Mouse (Mus musculus): ENCODE measurements around the gene Med7. TPM values are rescaled to one million over a fixed set of nuclear protein-coding genes. Genes with fewer than 3 reads are reported as not detected.

The Med7 gene
- polyA plus RNA-seq, 1 experiment from 2014 or later = 61.8 TPM

DNA sequence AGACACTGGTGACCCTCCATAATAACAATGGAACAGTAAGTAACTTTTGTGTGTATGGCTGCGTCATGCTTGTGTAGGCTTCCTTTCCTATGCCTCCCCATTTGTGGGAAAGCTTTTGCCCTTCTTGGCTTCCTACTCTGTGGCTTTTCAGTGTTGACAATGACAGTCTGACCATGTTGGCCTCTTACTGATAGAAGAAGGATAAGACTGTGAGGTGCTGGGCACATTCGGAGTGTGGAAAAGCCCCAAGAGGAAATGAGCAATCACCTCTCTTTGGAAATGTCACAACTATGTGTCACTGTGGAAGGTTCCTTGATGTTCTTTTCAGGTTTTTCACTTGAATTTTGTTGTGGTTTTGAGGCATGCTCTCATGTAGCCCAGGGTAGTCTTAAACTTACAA, 30.2 kb downstream of the Med7 start:
- H3K36me3 ChIP-seq (replicated peaks) = no peaks in the 10 kb centered on the region
- no peaks in the 10 kb centered on the region for H3K27me3 ChIP-seq (replicated peaks)
- no peak overlapping the region for H3K27ac ChIP-seq
- no peak overlapping the region for H3K9ac ChIP-seq
- no peaks in the 10 kb centered on the region for H3K4me1 ChIP-seq
- H3K4me3 ChIP-seq = no peak overlapping the region
- no peaks in the 10 kb centered on the region for H3K9me3 ChIP-seq
- ATAC-seq (replicated peaks) = no peak
- no peak overlapping the region for H3K4me2 ChIP-seq
- WGBS = 96% methylated on average over 2 of the region's 2 CpGs

DNA sequence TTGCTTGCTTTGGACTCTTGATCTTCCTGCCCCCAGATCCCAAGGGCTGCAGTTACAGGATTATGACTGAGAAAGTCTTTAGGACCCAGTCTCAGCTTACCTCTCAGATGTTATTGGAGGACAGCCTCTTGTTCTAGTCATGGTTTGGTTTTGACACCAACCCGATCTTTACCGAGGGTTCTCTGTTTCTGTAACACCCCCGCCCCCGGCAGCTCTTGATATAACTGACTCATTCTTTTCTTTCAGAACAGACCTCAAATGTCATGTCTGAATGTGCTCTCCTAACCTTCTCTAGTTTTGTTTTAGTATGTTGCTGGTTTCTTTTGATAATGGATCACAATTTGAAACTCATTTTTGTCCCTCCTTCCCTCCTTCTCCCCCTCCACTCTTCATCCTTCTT, 37.5 kb downstream of the Med7 start:
- Histone ChIP-seq H3K9me3 (no peaks in the 10 kb centered on the region), H3K9ac (no peak overlapping the region), H3K4me2 (no peak overlapping the region), H3K4me3 (no peak overlapping the region), H3K27me3 (replicated peaks) (no peaks in the 10 kb centered on the region), H3K4me1 (no peaks in the 10 kb centered on the region), H3K27ac (no peak overlapping the region), H3K36me3 (replicated peaks) (no peaks in the 10 kb centered on the region)
- 97% methylated on average over 4 of the region's 4 CpGs for WGBS
- no peak for ATAC-seq (replicated peaks)

DNA sequence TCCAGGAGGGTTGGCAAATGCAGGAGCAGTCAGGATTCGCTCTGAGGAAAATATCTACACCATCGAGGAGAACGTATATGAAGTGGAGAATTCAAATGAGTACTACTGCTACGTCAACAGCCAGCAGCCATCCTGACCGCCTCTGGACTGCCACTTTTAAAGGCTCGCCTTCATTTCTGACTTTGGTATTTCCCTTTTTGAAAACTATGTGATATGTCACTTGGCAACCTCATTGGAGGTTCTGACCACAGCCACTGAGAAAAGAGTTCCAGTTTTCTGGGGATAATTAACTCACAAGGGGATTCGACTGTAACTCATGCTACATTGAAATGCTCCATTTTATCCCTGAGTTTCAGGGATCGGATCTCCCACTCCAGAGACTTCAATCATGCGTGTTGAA, 42.6 kb downstream of the Med7 start:
- Histone ChIP-seq H3K4me1 (no peaks in the 10 kb centered on the region), H3K4me2 (no peak overlapping the region), H3K27me3 (replicated peaks) (no peaks in the 10 kb centered on the region), H3K4me3 (no peak overlapping the region), H3K9ac (no peak overlapping the region), H3K36me3 (replicated peaks) (no peaks in the 10 kb centered on the region), H3K27ac (no peak overlapping the region), H3K9me3 (no peaks in the 10 kb centered on the region)
- 86% methylated on average over 9 of the region's 9 CpGs for WGBS
- ATAC-seq (replicated peaks) = no peak

DNA sequence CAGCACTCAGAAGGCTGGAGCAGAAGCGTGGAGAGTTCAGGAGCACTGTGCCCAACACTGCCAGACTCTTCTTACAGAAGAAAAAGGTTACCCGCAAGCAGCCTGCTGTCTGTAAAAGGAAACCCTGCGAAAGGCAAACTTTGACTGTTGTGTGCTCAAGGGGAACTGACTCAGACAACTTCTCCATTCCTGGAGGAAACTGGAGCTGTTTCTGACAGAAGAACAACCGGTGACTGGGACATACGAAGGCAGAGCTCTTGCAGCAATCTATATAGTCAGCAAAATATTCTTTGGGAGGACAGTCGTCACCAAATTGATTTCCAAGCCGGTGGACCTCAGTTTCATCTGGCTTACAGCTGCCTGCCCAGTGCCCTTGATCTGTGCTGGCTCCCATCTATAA, 43.8 kb downstream of the Med7 start:
- no peaks in the 10 kb centered on the region for H3K27me3 ChIP-seq (replicated peaks)
- H3K4me2 ChIP-seq = no peak overlapping the region
- H3K36me3 ChIP-seq (replicated peaks) = no peaks in the 10 kb centered on the region
- ATAC-seq (replicated peaks) = no peak
- no peak overlapping the region for H3K9ac ChIP-seq
- 86% methylated on average over 7 of the region's 7 CpGs for WGBS
- H3K4me1 ChIP-seq = no peaks in the 10 kb centered on the region
- no peak overlapping the region for H3K4me3 ChIP-seq
- H3K9me3 ChIP-seq = no peaks in the 10 kb centered on the region
- no peak overlapping the region for H3K27ac ChIP-seq

DNA sequence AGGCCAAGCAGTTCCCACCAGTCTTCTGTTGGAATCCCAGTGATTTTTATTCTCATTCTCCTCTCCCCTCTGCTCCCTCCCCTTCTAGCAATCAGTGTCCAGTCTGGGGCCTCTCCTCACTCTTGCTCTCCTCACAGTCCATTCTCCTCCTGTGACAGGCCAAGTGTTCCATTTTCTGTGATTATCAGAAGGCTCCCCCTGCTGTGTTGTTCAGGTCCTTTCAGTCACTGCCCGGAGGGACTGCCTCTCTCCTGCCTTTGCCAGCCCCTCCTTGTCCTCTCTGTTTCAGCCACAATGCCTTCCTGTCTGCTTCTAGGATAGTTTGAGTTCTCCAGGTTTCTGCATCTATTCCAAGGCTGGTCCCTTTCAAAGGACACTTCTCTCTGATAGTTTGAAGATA, 51.5 kb downstream of the Med7 start:
- no peaks in the 10 kb centered on the region for H3K9me3 ChIP-seq
- no peak overlapping the region for H3K9ac ChIP-seq
- no peak overlapping the region for H3K4me2 ChIP-seq
- no peak overlapping the region for H3K4me3 ChIP-seq
- no peak for ATAC-seq (replicated peaks)
- H3K27ac ChIP-seq = no peak overlapping the region
- H3K4me1 ChIP-seq = no peaks in the 10 kb centered on the region
- no peaks in the 10 kb centered on the region for H3K27me3 ChIP-seq (replicated peaks)
- 11% methylated on average over 1 of the region's 1 CpGs for WGBS
- no peaks in the 10 kb centered on the region for H3K36me3 ChIP-seq (replicated peaks)

DNA sequence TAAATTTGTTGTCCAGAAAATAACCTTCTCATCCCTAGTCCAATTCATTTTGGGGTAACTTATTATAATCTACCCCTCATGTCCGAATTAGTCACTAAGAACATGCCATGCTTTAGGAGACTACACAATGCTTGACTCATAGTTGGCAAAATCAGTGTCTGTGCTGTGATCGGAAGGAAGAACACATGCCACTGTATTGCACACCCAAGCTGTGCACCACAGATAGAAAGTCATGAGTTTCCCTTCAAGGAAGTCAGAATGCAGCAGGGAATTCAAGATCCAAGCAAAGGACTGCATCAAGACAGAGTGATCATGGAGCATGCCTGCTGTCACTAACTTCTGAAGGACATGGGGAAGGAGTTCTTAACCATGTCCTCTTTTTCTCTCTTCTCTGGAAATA, 51.9 kb downstream of the Med7 start:
- no peak overlapping the region for H3K27ac ChIP-seq

More for the DNA sequence above, 51.9 kb downstream of the Med7 start:
- Histone ChIP-seq H3K4me2 (no peak overlapping the region), H3K9ac (no peak overlapping the region), H3K4me1 (no peaks in the 10 kb centered on the region), H3K27me3 (replicated peaks) (no peaks in the 10 kb centered on the region), H3K4me3 (no peak overlapping the region), H3K36me3 (replicated peaks) (no peaks in the 10 kb centered on the region), H3K9me3 (no peaks in the 10 kb centered on the region)
- WGBS = 88% methylated on average over 2 of the region's 2 CpGs
- ATAC-seq (replicated peaks) = no peak

Other genes with a start within 250 kb of the Med7 start
- gene Fndc9, start 201.4 kb upstream of the Med7 start, polyA plus RNA-seq (2015; fragmentation: Nextera tagmentation; extraction: Ambion mirVana) = 8.4 and 10.0 TPM in 2 replicates
- gene Cyfip2, start 124.1 kb upstream of the Med7 start, polyA plus RNA-seq (2015; fragmentation: Nextera tagmentation; extraction: Ambion mirVana) = 97.6 and 104 TPM in 2 replicates
- not detected in 2 replicates for gene Itk, start 47.4 kb upstream of the Med7 start, polyA plus RNA-seq (2015; fragmentation: Nextera tagmentation; extraction: Ambion mirVana)
- gene Fam71b, start 40.4 kb upstream of the Med7 start, polyA plus RNA-seq (2015; fragmentation: Nextera tagmentation; extraction: Ambion mirVana) = not detected in 2 replicates
- 0.15 and 0.19 TPM in 2 replicates for gene Havcr2, start 18.0 kb downstream of the Med7 start, polyA plus RNA-seq (2015; fragmentation: Nextera tagmentation; extraction: Ambion mirVana)
- not detected in 2 replicates for gene Gm12169, start 87.3 kb downstream of the Med7 start, polyA plus RNA-seq (2015; fragmentation: Nextera tagmentation; extraction: Ambion mirVana)
- not detected in 2 replicates for gene BC053393, start 134.6 kb downstream of the Med7 start, polyA plus RNA-seq (2015; fragmentation: Nextera tagmentation; extraction: Ambion mirVana)
- not detected in 2 replicates for gene Dppa1, start 192.3 kb downstream of the Med7 start, polyA plus RNA-seq (2015; fragmentation: Nextera tagmentation; extraction: Ambion mirVana)